Mouse (Mus musculus) midbrain, embryonic 11.5 days (tissue): ENCODE results near the gene Arhgdia. TPM values are rescaled to one million over a fixed set of nuclear protein-coding genes. Genes with fewer than 3 reads are reported as not detected.
"Not testable (repeated sequence)": the region's sequence is repeated elsewhere in the genome, so short reads cannot be mapped to it uniquely, and the experiment has no call there.

Source experiments
- ATAC-seq: fragments of 200-750 bp; cut with Nextera tagmentation; 2 replicates; pipeline ENCODE4 v1.8.0; 2017; ENCODE audit warnings: moderate TSS enrichment, moderate library complexity; ENCODE audit not compliant: low FRiP score
- DNase-seq: peaks from one replicate; pipeline ENCODE4 v3.0.0; 2015; ENCODE audit warnings: low spot score; ENCODE audit errors: missing footprints
- H3K27ac ChIP-seq: fragments of 300-500 bp; sonication (generic); 2 replicates; pipeline ENCODE4 v1.5.1; 2014; ENCODE audit warnings: low read depth, low read length
- H3K27me3 ChIP-seq: fragments of 300-500 bp; sonication (generic); 2 replicates; pipeline ENCODE4 v1.6.1; 2014; ENCODE audit warnings: mild to moderate bottlenecking, low read length, moderate library complexity, mixed read lengths; ENCODE audit not compliant: control insufficient read depth, insufficient read depth
- H3K36me3 ChIP-seq: fragments of 300-500 bp; sonication (generic); 2 replicates; pipeline ENCODE4 v1.6.1; 2014; ENCODE audit warnings: mild to moderate bottlenecking, low read length, moderate library complexity, mixed read lengths; ENCODE audit not compliant: control insufficient read depth, insufficient read depth
- H3K4me1 ChIP-seq: fragments of 300-500 bp; sonication (generic); 2 replicates; pipeline ENCODE4 v1.6.1; 2014; ENCODE audit warnings: low read length; ENCODE audit not compliant: control insufficient read depth, insufficient read depth
- H3K4me2 ChIP-seq: fragments of 300-500 bp; sonication (generic); 2 replicates; pipeline ENCODE4 v1.6.1; 2014; ENCODE audit warnings: mild to moderate bottlenecking, moderate library complexity
- H3K4me3 ChIP-seq: fragments of 300-500 bp; sonication (generic); 2 replicates; pipeline ENCODE4 v1.5.1; 2014; ENCODE audit warnings: low read depth, low read length
- H3K9ac ChIP-seq: fragments of 300-500 bp; sonication (generic); 2 replicates; pipeline ENCODE4 v1.6.1; 2014; ENCODE audit warnings: low read length
- H3K9me3 ChIP-seq: fragments of 300-500 bp; sonication (generic); 2 replicates; pipeline ENCODE4 v1.6.1; 2016; ENCODE audit warnings: low read length; ENCODE audit not compliant: control insufficient read depth
- whole genome bisulfite sequencing: fragments of 180-500 bp; shearing (Covaris S2); extraction: QIAGEN DNeasy Blood & Tissue Kit; methylation state at CpG from one replicate; pipeline ENCODE4 v1.1.7; 2014; 5-methylcytosine and 5-hydroxymethylcytosine counted together
- polyA plus RNA-seq: library from polyadenylated mRNA; unstranded; fragments of >200 nt; fragmentation: Nextera tagmentation; extraction: Ambion mirVana; gene quantifications from 2 replicates; pipeline ENCODE4 v1.2.1, GENCODE M21; 2014

Gene Arhgdia
- polyA plus RNA-seq, 1 experiment from 2014 or later: 583 TPM

DNA sequence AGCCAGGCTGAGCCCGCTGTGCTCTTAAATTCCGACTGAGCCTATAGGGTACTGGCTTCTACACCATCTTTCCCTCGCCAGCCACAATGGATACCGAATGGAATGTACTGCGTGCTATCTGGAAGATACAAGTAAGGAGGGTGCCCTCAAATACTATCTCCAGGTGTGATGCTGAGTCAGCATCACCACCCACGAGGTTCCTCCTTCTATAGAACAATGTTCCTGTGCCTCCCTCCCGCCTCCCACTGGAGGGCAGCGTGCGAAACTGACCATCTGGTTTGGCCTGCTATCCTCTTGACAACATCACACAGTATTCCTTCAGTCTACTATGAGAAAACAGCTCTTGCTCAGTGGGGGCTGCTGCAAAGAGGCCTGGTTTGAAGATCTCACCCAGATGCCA, 16.3 kb downstream of the Arhgdia start:
- 89% methylated on average over 9 of the region's 9 CpGs for WGBS
- no peak overlapping the region for H3K4me3 ChIP-seq
- no peak for ATAC-seq
- H3K4me1 ChIP-seq: no peaks in the 10 kb centered on the region
- no peaks in the 10 kb centered on the region for H3K27me3 ChIP-seq
- no peak overlapping the region for H3K27ac ChIP-seq
- no peaks in the 10 kb centered on the region for H3K9me3 ChIP-seq
- peaks cover 58% of the 10 kb centered on the region for H3K36me3 ChIP-seq
- H3K4me2 ChIP-seq: no peak overlapping the region
- no peak overlapping the region for H3K9ac ChIP-seq
- no peak for DNase-seq

DNA sequence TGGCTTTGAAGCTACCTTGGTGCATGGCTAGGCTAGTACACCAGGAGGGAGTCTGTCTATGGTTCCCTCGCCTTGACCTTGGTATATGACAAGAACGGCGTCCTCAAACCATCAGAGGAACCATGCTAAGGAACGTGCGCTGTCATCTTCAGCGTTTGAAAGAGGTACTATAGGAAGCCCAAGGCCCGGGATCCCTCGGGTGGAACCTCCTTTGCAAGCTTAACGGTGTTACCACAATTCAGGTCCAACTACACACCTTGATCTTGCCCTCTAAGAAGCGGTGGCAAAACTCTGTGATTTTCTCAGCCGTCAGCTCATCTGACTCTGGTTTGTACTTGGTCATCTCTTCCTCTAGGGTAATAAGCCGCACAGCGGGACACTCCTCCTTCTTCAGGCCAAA, 18.5 kb downstream of the Arhgdia start:
- DNase-seq (no peak), ATAC-seq (no peak)
- Histone ChIP-seq H3K9me3 (no peaks in the 10 kb centered on the region), H3K4me1 (no peaks in the 10 kb centered on the region), H3K27me3 (no peaks in the 10 kb centered on the region), H3K36me3 (peaks cover 50% of the 10 kb centered on the region), H3K4me3 (no peak overlapping the region), H3K27ac (no peak overlapping the region), H3K4me2 (no peak overlapping the region), H3K9ac (no peak overlapping the region)
- WGBS: 94% methylated on average over 13 of the region's 13 CpGs

DNA sequence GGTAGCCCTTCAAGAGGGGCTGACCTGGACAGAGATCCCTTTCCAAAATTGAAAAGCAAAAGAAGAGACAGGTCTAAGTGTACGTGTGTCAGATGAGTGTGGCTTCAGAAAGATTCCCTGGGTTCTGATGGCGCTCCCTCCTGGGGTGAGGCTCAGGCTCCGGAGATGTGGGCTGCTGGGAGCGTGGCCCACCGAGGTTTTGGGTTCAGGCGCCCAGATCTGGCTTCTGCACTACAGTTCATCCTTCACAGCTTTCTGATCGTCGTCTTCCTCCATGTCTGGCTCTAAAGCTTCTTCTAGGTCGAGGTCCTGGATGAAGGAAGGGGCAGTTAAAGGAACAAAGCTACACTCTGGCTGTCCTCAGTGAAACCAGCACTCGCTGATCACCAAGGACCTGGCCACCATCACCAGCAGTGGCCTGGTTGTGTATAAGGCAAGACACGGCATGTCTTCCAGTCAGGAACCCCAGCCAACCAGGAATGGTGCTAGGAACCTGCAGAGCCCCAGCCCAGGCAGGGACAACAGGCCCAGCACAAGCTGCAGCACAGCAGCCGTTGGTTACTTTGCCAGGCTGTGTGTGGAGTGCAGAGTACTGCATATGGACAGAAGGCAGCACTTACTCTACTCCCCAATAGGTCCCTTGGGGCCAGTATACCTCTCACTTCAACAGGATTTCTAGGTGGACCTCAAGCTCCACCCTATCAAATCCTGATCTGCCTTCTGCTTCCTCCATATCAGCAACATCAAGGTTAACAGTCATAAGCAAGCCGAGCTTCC, 20.3 kb downstream of the Arhgdia start:
- Histone ChIP-seq H3K9me3 (no peaks in the 10 kb centered on the region), H3K4me3 (no peak overlapping the region), H3K36me3 (peaks cover 40% of the 10 kb centered on the region), H3K4me1 (no peaks in the 10 kb centered on the region), H3K4me2 (no peak overlapping the region), H3K9ac (no peak overlapping the region), H3K27ac (no peak overlapping the region), H3K27me3 (no peaks in the 10 kb centered on the region)
- ATAC-seq (no peak), DNase-seq (no peak)
- WGBS: 93% methylated on average over 13 of the region's 13 CpGs

DNA sequence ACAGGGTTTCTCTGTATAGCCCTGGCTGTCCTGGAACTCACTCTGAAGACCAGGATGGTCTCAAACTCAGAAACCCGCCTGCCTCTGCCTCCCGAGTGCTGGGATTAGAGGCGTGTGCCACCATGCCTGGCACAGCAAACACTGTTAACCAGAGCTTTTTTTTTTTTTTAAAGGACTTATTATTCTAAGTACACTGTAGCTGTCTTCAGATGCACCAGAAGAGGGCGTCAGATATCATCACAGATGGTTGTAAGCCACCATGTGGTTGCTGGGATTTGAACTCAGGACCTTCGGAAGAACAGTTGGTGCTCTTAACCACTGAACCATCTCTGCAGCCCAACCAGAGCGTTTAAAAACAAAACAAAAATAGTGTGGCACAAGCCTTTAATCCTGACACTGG, 22.6 kb downstream of the Arhgdia start:
- H3K9me3 ChIP-seq, H3K4me3 ChIP-seq, H3K4me1 ChIP-seq, H3K9ac ChIP-seq, ATAC-seq, H3K27me3 ChIP-seq, H3K27ac ChIP-seq, DNase-seq, H3K4me2 ChIP-seq: not testable (repeated sequence)
- 91% methylated on average over 6 of the region's 6 CpGs for WGBS
- H3K36me3 ChIP-seq: peaks cover 34% of the 10 kb centered on the region

DNA sequence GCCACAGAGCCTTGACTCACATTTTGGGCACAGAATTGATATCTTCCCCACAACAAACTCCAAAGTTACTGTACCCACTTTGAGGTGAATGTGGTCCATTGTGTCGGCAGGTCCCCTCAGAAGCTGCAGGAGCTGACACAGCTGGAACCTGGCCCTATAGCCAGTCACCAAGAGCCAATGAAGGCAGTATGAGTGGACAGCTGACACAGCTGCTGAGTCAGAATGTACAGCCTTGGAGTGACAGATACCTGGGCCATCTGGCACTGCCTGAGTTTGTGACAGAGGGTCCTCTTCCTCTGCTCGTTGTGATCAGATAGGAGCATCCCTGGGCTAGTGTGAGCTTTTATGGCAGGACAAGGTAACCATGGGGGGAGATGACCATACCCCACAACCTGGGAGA, 26.2 kb downstream of the Arhgdia start:
- Histone ChIP-seq H3K9ac (no peak overlapping the region), H3K4me2 (no peak overlapping the region), H3K9me3 (no peaks in the 10 kb centered on the region), H3K4me3 (no peak overlapping the region), H3K27ac (no peak overlapping the region), H3K27me3 (no peaks in the 10 kb centered on the region), H3K4me1 (no peaks in the 10 kb centered on the region), H3K36me3 (peaks cover 4% of the 10 kb centered on the region)
- DNase-seq (no peak), ATAC-seq (no peak)
- 80% methylated on average over 2 of the region's 2 CpGs for WGBS

DNA sequence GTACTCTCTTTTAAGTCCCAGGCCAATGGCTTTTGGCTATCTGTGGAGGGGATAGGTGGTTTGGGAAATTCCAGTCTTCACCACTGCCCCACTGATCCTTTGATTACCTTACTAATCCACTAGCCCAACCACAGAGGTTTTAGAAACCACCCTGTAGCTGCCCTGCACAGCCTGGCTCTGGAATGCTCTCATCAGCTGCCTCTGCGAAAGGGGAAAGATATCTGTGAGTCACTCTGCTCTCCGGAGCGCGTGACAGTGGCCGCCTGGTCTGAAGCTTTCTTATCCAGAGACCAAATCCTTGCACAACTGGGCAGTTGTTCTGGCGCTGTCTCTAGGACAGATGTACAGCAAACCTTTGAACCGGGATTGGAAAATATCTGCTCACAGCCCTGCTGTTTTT, 26.6 kb downstream of the Arhgdia start:
- Histone ChIP-seq H3K27ac (no peak overlapping the region), H3K4me3 (no peak overlapping the region), H3K9ac (no peak overlapping the region), H3K9me3 (no peaks in the 10 kb centered on the region), H3K27me3 (no peaks in the 10 kb centered on the region), H3K4me1 (peaks cover 4% of the 10 kb centered on the region), H3K4me2 (no peak overlapping the region), H3K36me3 (peaks cover under 1% of the 10 kb centered on the region; the same call in 1 of the 2 replicates)
- ATAC-seq (no peak), DNase-seq (no peak)
- 83% methylated on average over 7 of the region's 7 CpGs for WGBS

DNA sequence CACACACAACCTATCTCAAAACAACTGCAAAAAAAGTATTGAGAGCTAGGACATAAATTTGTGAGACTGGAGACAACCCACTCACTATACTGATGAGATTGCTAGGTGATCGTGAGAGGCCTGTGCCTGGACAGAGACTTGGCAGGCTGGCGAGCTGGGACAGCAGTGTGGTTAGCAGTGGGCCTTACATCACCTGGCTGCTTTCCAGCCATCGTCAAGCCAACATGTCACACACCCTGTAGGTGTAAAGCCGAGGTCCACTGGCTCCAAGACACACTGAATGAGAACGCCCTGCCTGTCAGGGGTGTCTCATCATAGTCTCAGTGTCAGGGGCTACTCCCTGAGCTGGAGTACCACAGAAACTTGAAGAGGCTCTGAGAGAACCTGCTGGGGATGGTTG, 28.7 kb downstream of the Arhgdia start:
- no peak for ATAC-seq
- Histone ChIP-seq H3K9ac (no peak overlapping the region), H3K4me3 (no peak overlapping the region), H3K4me1 (peaks cover 16% of the 10 kb centered on the region), H3K27ac (no peak overlapping the region), H3K4me2 (no peak overlapping the region), H3K27me3 (no peaks in the 10 kb centered on the region), H3K36me3 (no peaks in the 10 kb centered on the region), H3K9me3 (no peaks in the 10 kb centered on the region)
- WGBS: 77% methylated on average over 5 of the region's 5 CpGs
- no peak for DNase-seq

DNA sequence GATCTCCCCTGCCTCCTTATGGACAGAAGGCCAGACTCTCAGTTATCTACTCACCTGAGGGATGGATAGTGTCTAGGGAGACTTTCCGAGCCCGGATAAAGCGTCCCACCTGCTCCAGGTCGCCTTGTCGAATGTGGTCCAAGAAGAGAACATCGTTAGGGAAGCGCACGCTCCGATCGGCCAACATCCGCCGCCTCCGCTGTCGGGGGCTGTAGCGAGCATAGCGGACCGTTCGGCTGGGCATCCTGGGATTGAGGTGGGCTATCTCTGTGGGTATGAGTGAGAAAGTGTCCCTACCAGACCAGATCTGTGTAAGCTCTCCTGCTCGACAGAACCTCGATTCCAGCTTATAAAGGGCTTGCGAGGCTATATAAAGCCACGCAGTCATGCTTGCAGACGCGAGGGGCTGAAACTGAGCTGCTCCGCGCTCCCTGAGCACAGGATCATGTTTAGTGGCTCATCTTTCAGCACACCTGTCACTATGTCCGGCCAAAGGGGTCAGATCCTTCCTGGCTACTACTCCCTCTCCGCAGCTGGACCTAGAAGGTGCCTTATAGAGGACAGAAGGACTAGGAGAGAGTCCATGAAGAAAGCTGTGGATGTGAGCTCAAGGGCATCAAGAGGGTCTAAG, 30.5 kb downstream of the Arhgdia start, which contains the start of gene Ppp1r27:
Ppp1r27 (minus strand) TSS at position 323 of the 631 bp plus-strand sequence.
- Histone ChIP-seq H3K4me1 (peaks cover 16% of the 10 kb centered on the region), H3K27ac (no peak within 1 kb of the TSS), H3K36me3 (no peaks in the 10 kb centered on the region), H3K9me3 (no peaks in the 10 kb centered on the region), H3K27me3 (no peaks in the 10 kb centered on the region), H3K4me2 (peak within 1 kb of the TSS; percentile 90), H3K9ac (peak within 1 kb of the TSS; percentile 94), H3K4me3 (peak within 1 kb of the TSS; percentile 98)
- no peak for DNase-seq
- WGBS: 94% methylated on average over 28 of the region's 28 CpGs
- ATAC-seq: no peak

DNA sequence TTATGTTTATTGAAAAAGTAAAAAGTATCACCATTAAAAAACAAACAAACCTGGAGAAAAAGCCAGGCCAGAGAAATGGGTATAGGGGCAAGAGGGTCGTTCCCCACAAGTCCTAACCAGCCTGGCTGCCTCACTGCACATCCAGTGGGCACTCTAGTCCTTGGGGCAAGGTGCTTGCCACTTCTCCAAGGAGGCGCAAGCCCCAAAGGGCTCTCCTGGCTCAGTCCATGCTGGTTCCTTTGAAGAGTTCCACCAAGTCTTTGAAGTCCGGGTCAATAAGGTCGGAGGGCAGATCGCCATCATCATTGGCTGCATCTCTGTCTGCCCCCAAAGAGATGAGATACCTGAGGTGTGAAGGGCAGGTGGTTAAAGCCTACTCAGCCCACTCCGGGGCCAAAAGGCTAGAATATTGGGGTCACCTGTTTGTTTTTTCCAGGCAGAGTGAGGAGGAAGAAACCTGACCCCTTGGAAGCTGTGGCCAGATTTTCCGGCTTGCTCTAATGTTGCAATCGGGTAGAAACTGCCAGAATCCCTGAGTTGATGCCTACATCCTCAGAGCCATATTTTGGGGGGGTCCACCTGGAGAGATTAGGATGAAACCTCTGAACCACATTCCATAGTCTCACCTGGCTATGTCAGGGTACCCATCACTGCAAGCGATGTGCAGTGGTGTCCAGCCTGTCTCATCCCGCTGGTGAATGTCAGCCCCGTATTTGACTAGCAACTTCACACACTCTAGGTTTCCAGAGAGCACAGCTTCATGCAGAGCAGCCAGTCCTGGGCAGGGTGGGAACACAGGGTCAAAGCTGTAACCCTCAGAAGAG, 31.2 kb downstream of the Arhgdia start:
- 0 out of 2 replicates have a peak, but pooled peaks have one; percentile 31 for ATAC-seq
- 78% methylated on average over 11 of the region's 11 CpGs for WGBS
- no peaks in the 10 kb centered on the region for H3K9me3 ChIP-seq

More for the DNA sequence above, 31.2 kb downstream of the Arhgdia start:
- no peaks in the 10 kb centered on the region for H3K27me3 ChIP-seq
- peaks cover 16% of the 10 kb centered on the region for H3K4me1 ChIP-seq
- no peaks in the 10 kb centered on the region for H3K36me3 ChIP-seq
- DNase-seq: no peak
- H3K27ac ChIP-seq: no peak overlapping the region
- peak overlapping the region; percentile 98 for H3K4me3 ChIP-seq
- peak overlapping the region; percentile 94 for H3K9ac ChIP-seq
- peak overlapping the region; percentile 90 for H3K4me2 ChIP-seq
